Mouse (Mus musculus): ENCODE measurements around the gene Tppp. TPM values are rescaled to one million over a fixed set of nuclear protein-coding genes. Genes with fewer than 3 reads are reported as not detected.

Gene Tppp
- polyA plus RNA-seq, 1 experiment: 7.0 TPM

- no peak for DNase-seq
- H3K4me3 ChIP-seq (ENCODE audit: control insufficient read depth, insufficient read depth, low read length): no peak overlapping the region
- WGBS: 94% methylated on average over 5 of the region's 5 CpGs
- H3K4me1 ChIP-seq (replicated peaks; ENCODE audit: control insufficient read depth, insufficient read depth, low read length): no peaks in the 10 kb centered on the region
- H3K36me3 ChIP-seq (ENCODE audit: control insufficient read depth, insufficient read depth, low read length): no peaks in the 10 kb centered on the region
- H3K27ac ChIP-seq (ENCODE audit: control insufficient read depth, insufficient read depth, low read length): no peak overlapping the region
- TF ChIP-seq POLR2A (IDR thresholded peaks at IDR 0.05; ENCODE audit: control insufficient read depth, extremely low read depth, insufficient read depth, low read length, poor library complexity) (no peak), CTCF (IDR thresholded peaks at IDR 0.05; ENCODE audit: borderline replicate concordance, control insufficient read depth, extremely low read depth, insufficient read depth, low read length, poor library complexity) (no peak)
- no peaks in the 10 kb centered on the region for H3K27me3 ChIP-seq (ENCODE audit: control insufficient read depth, insufficient read depth, low read length)
Measured at GRCm38 (mm10) chr13:73976935-73977334, 32.3 kb upstream of the Tppp start.

GRCm38 (mm10) chr13:73990325-73990724 is 18.9 kb upstream of the Tppp start:
- no peak for DNase-seq
- Histone ChIP-seq H3K4me1 (replicated peaks; ENCODE audit: control insufficient read depth, insufficient read depth, low read length) (no peaks in the 10 kb centered on the region), H3K36me3 (ENCODE audit: control insufficient read depth, insufficient read depth, low read length) (no peaks in the 10 kb centered on the region), H3K27ac (ENCODE audit: control insufficient read depth, insufficient read depth, low read length) (no peak overlapping the region), H3K4me3 (ENCODE audit: control insufficient read depth, insufficient read depth, low read length) (no peak overlapping the region), H3K27me3 (ENCODE audit: control insufficient read depth, insufficient read depth, low read length) (no peaks in the 10 kb centered on the region)
- 91% methylated on average over 5 of the region's 5 CpGs for WGBS
- TF ChIP-seq POLR2A (IDR thresholded peaks at IDR 0.05; ENCODE audit: control insufficient read depth, extremely low read depth, insufficient read depth, low read length, poor library complexity): no peak
- no peak for TF ChIP-seq CTCF (IDR thresholded peaks at IDR 0.05; ENCODE audit: borderline replicate concordance, control insufficient read depth, extremely low read depth, insufficient read depth, low read length, poor library complexity)

GRCm38 (mm10) chr13:73990761-73991160 is 18.4 kb upstream of the Tppp start:
- H3K27me3 ChIP-seq (ENCODE audit: control insufficient read depth, insufficient read depth, low read length): no peaks in the 10 kb centered on the region
- WGBS: 88% methylated on average over 2 of the region's 2 CpGs
- TF ChIP-seq CTCF (IDR thresholded peaks at IDR 0.05; ENCODE audit: borderline replicate concordance, control insufficient read depth, extremely low read depth, insufficient read depth, low read length, poor library complexity): no peak
- no peak for TF ChIP-seq POLR2A (IDR thresholded peaks at IDR 0.05; ENCODE audit: control insufficient read depth, extremely low read depth, insufficient read depth, low read length, poor library complexity)

GRCm38 (mm10) chr13:73991267-73991666 is 17.9 kb upstream of the Tppp start:
- WGBS: 88% methylated on average over 5 of the region's 5 CpGs
- Histone ChIP-seq H3K27me3 (ENCODE audit: control insufficient read depth, insufficient read depth, low read length) (no peaks in the 10 kb centered on the region), H3K4me1 (replicated peaks; ENCODE audit: control insufficient read depth, insufficient read depth, low read length) (no peaks in the 10 kb centered on the region), H3K36me3 (ENCODE audit: control insufficient read depth, insufficient read depth, low read length) (no peaks in the 10 kb centered on the region), H3K4me3 (ENCODE audit: control insufficient read depth, insufficient read depth, low read length) (no peak overlapping the region), H3K27ac (ENCODE audit: control insufficient read depth, insufficient read depth, low read length) (no peak overlapping the region)
- TF ChIP-seq CTCF (IDR thresholded peaks at IDR 0.05; ENCODE audit: borderline replicate concordance, control insufficient read depth, extremely low read depth, insufficient read depth, low read length, poor library complexity) (no peak), POLR2A (IDR thresholded peaks at IDR 0.05; ENCODE audit: control insufficient read depth, extremely low read depth, insufficient read depth, low read length, poor library complexity) (no peak)
- no peak for DNase-seq

More at GRCm38 (mm10) chr13:73990761-73991160, 18.4 kb upstream of the Tppp start:
- Histone ChIP-seq H3K4me3 (ENCODE audit: control insufficient read depth, insufficient read depth, low read length) (no peak overlapping the region), H3K36me3 (ENCODE audit: control insufficient read depth, insufficient read depth, low read length) (no peaks in the 10 kb centered on the region), H3K4me1 (replicated peaks; ENCODE audit: control insufficient read depth, insufficient read depth, low read length) (no peaks in the 10 kb centered on the region), H3K27ac (ENCODE audit: control insufficient read depth, insufficient read depth, low read length) (no peak overlapping the region)
- no peak for DNase-seq

- WGBS: 74% methylated on average over 4 of the region's 4 CpGs
- no peak for TF ChIP-seq POLR2A (IDR thresholded peaks at IDR 0.05; ENCODE audit: control insufficient read depth, extremely low read depth, insufficient read depth, low read length, poor library complexity)
- no peak for TF ChIP-seq CTCF (IDR thresholded peaks at IDR 0.05; ENCODE audit: borderline replicate concordance, control insufficient read depth, extremely low read depth, insufficient read depth, low read length, poor library complexity)
- Histone ChIP-seq H3K36me3 (ENCODE audit: control insufficient read depth, insufficient read depth, low read length) (no peaks in the 10 kb centered on the region), H3K4me1 (replicated peaks; ENCODE audit: control insufficient read depth, insufficient read depth, low read length) (no peaks in the 10 kb centered on the region), H3K27ac (ENCODE audit: control insufficient read depth, insufficient read depth, low read length) (no peak overlapping the region), H3K4me3 (ENCODE audit: control insufficient read depth, insufficient read depth, low read length) (no peak overlapping the region), H3K27me3 (ENCODE audit: control insufficient read depth, insufficient read depth, low read length) (no peaks in the 10 kb centered on the region)
- DNase-seq: no peak
Measured at GRCm38 (mm10) chr13:73996456-73996855, 12.8 kb upstream of the Tppp start.

GRCm38 (mm10) chr13:74000519-74000918 is 8.7 kb upstream of the Tppp start:
- Histone ChIP-seq H3K4me1 (replicated peaks; ENCODE audit: control insufficient read depth, insufficient read depth, low read length) (no peaks in the 10 kb centered on the region), H3K36me3 (ENCODE audit: control insufficient read depth, insufficient read depth, low read length) (no peaks in the 10 kb centered on the region), H3K4me3 (ENCODE audit: control insufficient read depth, insufficient read depth, low read length) (no peak overlapping the region), H3K27ac (ENCODE audit: control insufficient read depth, insufficient read depth, low read length) (no peak overlapping the region), H3K27me3 (ENCODE audit: control insufficient read depth, insufficient read depth, low read length) (no peaks in the 10 kb centered on the region)
- no peak for TF ChIP-seq POLR2A (IDR thresholded peaks at IDR 0.05; ENCODE audit: control insufficient read depth, extremely low read depth, insufficient read depth, low read length, poor library complexity)
- no peak for TF ChIP-seq CTCF (IDR thresholded peaks at IDR 0.05; ENCODE audit: borderline replicate concordance, control insufficient read depth, extremely low read depth, insufficient read depth, low read length, poor library complexity)
- DNase-seq: no peak

GRCm38 (mm10) chr13:74000961-74001360 is 8.2 kb upstream of the Tppp start:
- Histone ChIP-seq H3K4me3 (ENCODE audit: control insufficient read depth, insufficient read depth, low read length) (no peak overlapping the region), H3K27ac (ENCODE audit: control insufficient read depth, insufficient read depth, low read length) (no peak overlapping the region), H3K27me3 (ENCODE audit: control insufficient read depth, insufficient read depth, low read length) (no peaks in the 10 kb centered on the region), H3K4me1 (replicated peaks; ENCODE audit: control insufficient read depth, insufficient read depth, low read length) (no peaks in the 10 kb centered on the region), H3K36me3 (ENCODE audit: control insufficient read depth, insufficient read depth, low read length) (no peaks in the 10 kb centered on the region)
- no peak for DNase-seq
- no peak for TF ChIP-seq POLR2A (IDR thresholded peaks at IDR 0.05; ENCODE audit: control insufficient read depth, extremely low read depth, insufficient read depth, low read length, poor library complexity)
- no peak for TF ChIP-seq CTCF (IDR thresholded peaks at IDR 0.05; ENCODE audit: borderline replicate concordance, control insufficient read depth, extremely low read depth, insufficient read depth, low read length, poor library complexity)
- WGBS: 85% methylated on average over 6 of the region's 6 CpGs
